Mouse (Mus musculus): Measurements from ENCODE around the gene Shbg. TPM values are rescaled to one million over a fixed set of nuclear protein-coding genes. Genes with fewer than 3 reads are reported as not detected.

Shbg gene
- polyA plus RNA-seq, 1 experiment from 2014 or later: 26.6 TPM

DNA sequence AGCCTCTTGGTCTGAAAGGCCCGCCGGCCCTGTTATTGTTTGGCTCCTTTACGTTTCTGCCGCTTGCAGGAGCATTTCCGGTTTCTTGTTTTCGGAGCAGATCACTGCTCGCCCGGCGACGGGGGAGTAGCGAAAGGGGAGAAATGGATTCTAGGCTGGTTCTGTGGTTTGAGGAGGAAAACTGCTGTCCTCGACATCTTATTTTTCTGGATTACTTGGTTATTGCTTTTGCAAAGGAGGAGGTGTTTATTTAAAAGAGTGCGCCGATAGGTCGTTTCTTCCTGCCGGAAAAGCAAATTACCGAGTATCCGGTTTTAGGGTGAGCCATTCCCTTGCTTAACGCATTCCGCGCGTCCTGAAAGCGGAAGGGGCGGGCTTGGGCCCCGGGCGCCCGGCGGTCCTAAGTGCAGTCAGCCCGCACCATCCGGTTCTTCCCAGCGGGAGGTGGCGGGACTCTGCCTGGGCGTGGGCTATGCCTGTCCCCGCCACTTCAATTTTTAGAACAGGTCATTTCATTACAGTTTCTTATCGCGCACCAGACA is 36.5 kb downstream of the Shbg start:
- Histone ChIP-seq H3K9ac (peak overlapping the region; percentile 79), H3K27me3 (no peaks in the 10 kb centered on the region), H3K36me3 (replicated peaks) (peaks cover 12% of the 10 kb centered on the region; the same call in 1 of the 2 replicates), H3K27ac (replicated peaks) (peak overlapping the region; percentile 97), H3K4me2 (peak overlapping the region; percentile 91), H3K9me3 (replicated peaks) (no peaks in the 10 kb centered on the region), H3K4me1 (replicated peaks) (peaks cover 70% of the 10 kb centered on the region), H3K4me3 (replicated peaks) (peak overlapping the region; percentile 90)
- under 1% methylated on average over 36 of the region's 36 CpGs for WGBS (ENCODE audit: insufficient replicate concordance)
- peak; percentile 82 for ATAC-seq (ENCODE audit: insufficient read depth)

- H3K9me3 ChIP-seq (replicated peaks): no peaks in the 10 kb centered on the region
- peak overlapping the region; percentile 90 for H3K4me3 ChIP-seq (replicated peaks)
- peaks cover 70% of the 10 kb centered on the region for H3K4me1 ChIP-seq (replicated peaks)
- peak overlapping the region; percentile 91 for H3K4me2 ChIP-seq
- H3K9ac ChIP-seq: peak overlapping the region; percentile 79
- WGBS (ENCODE audit: insufficient replicate concordance): under 1% methylated on average over 25 of the region's 25 CpGs
- ATAC-seq (ENCODE audit: insufficient read depth): no peak
- peaks cover 16% of the 10 kb centered on the region for H3K36me3 ChIP-seq (replicated peaks)
- H3K27me3 ChIP-seq: no peaks in the 10 kb centered on the region
- peak overlapping the region; percentile 97 for H3K27ac ChIP-seq (replicated peaks)
Measured at GRCm38 (mm10) chr11:69580572-69581146, 37.0 kb downstream of the Shbg start.

DNA sequence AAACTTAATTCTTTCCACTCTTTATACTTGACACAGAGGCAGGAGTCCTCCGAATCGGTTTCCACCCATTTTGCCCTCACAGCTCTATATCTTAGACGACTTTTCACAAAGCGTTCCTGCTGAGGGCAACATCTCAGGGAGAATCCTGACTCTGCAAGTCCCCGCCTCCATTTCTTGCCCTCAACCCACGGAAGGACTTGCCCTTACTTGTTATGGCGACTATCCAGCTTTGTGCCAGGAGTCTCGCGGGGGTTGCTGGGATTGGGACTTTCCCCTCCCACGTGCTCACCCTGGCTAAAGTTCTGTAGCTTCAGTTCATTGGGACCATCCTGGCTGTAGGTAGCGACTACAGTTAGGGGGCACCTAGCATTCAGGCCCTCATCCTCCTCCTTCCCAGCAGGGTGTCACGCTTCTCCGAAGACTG is 37.6 kb downstream of the Shbg start, which contains the start of the genes Wrap53 and Trp53:
TSS of gene Wrap53 (minus strand) at position 165 of the 424 bp plus-strand sequence.
TSS of gene Trp53 (plus strand) at position 269 of the 424 bp plus-strand sequence.
- peak within 1 kb of the TSS; percentile 90 for H3K4me3 ChIP-seq (replicated peaks)
- H3K27ac ChIP-seq (replicated peaks): peak within 1 kb of the TSS; percentile 97
- ATAC-seq (ENCODE audit: insufficient read depth): peak; percentile 47
- WGBS (ENCODE audit: insufficient replicate concordance): under 1% methylated on average over 13 of the region's 13 CpGs
- H3K27me3 ChIP-seq: no peaks in the 10 kb centered on the region
- H3K36me3 ChIP-seq (replicated peaks): peaks cover 21% of the 10 kb centered on the region
- H3K4me2 ChIP-seq: peak within 1 kb of the TSS; percentile 91
- peak within 1 kb of the TSS; percentile 88 for H3K9ac ChIP-seq
- H3K4me1 ChIP-seq (replicated peaks): peaks cover 70% of the 10 kb centered on the region
- no peaks in the 10 kb centered on the region for H3K9me3 ChIP-seq (replicated peaks)

DNA sequence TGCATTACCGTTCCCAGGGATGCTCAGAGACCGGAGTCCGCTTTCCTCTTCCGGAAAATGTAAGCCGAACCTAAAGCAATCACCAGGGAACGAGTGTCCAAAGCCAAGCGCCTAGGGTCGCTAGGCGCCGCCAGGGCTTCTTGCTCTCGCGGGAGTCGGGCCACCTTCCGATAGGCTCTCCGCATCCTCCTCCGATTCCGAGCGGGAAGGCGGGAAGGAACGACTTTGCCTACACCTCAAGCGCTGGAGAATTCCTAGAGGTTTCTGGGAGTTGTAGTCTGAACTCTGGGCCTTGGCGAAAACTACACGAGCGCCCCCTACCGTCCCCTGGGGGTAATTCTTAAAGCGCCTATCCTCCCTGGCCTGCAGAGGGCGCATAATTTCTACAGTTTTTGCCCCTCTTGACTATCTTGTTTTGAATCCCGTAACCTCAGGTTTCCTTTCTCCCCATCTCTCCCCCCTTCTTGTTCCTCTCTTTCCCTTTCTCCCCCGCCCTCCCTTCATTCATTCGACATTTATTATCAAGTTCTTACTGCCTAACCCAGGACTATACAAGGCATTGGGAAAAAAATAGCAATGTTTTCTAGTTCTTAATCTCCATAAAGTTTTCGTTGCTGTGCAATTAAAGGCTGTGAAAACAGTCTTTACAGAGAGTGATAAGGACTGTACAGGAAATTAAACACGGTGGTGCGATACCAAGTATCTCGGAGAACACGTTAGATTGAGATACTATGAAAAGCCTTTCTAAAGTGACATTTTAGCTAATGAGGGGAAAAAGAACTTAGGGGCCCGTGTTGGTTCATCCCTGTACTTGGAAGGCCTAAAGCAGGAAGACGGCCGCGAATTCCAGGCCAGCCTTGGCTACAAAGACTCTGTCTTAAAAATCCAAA is 38.3 kb downstream of the Shbg start:
- H3K4me2 ChIP-seq: peak overlapping the region; percentile 91
- H3K36me3 ChIP-seq (replicated peaks): peaks cover 29% of the 10 kb centered on the region
- no peaks in the 10 kb centered on the region for H3K27me3 ChIP-seq
- peak overlapping the region; percentile 97 for H3K27ac ChIP-seq (replicated peaks)
- peak overlapping the region; percentile 90 for H3K4me3 ChIP-seq (replicated peaks)
- H3K4me1 ChIP-seq (replicated peaks): peaks cover 70% of the 10 kb centered on the region
- peak; percentile 79 for ATAC-seq (ENCODE audit: insufficient read depth)
- WGBS (ENCODE audit: insufficient replicate concordance): under 1% methylated on average over 39 of the region's 39 CpGs
- H3K9me3 ChIP-seq (replicated peaks): no peaks in the 10 kb centered on the region
- peak overlapping the region; percentile 88 for H3K9ac ChIP-seq

DNA sequence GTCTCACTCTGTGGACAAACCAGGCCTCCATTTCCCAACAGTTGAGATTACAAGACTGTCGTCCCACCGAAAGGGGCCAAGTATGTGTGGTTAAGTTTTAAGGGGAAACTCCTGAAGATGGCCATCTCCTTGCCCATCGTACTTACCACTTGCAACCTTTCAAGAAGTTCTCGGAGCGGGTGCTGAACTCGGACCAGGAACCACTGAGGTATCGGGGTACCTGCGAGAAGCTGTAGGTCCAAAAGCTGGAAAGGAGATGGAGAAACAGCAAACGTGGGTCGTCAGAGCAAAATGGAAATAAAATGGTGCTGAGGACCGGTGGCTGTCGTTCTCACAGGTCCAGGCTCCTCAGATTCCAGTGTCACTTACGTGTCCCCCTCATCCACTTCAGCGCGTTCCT is 39.4 kb downstream of the Shbg start:
- Histone ChIP-seq H3K4me2 (peak overlapping the region; percentile 91), H3K9ac (peak overlapping the region; percentile 88), H3K9me3 (replicated peaks) (no peaks in the 10 kb centered on the region), H3K4me1 (replicated peaks) (peaks cover 60% of the 10 kb centered on the region), H3K27me3 (no peaks in the 10 kb centered on the region), H3K4me3 (replicated peaks) (peak overlapping the region; percentile 90), H3K36me3 (replicated peaks) (peaks cover 35% of the 10 kb centered on the region), H3K27ac (replicated peaks) (peak overlapping the region; percentile 85)
- no peak for ATAC-seq (ENCODE audit: insufficient read depth)
- 6% methylated on average over 15 of the region's 15 CpGs for WGBS (ENCODE audit: insufficient replicate concordance)

DNA sequence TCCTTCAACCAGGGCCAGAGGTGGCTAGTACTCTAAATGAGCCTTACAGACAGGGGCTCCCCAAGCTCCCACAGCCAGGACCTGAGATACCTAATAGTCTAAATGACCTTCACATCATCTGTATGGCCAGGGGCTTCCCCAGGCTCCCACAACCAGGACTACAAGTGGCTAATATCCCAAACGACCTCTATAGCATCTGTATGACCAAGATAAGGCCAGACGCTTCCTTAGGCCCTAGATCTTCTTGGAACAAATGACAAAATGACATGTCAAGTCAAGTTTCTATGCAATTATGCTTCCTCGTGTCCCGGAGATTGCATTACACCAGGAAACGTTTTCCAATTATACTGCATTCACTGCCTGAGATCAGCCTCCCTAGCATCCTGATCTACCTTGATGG is 41.4 kb downstream of the Shbg start:
- H3K9me3 ChIP-seq (replicated peaks): no peaks in the 10 kb centered on the region
- H3K4me3 ChIP-seq (replicated peaks): peak overlapping the region; percentile 90
- H3K36me3 ChIP-seq (replicated peaks): peaks cover 53% of the 10 kb centered on the region
- no peaks in the 10 kb centered on the region for H3K27me3 ChIP-seq
- 19% methylated on average over 5 of the region's 5 CpGs for WGBS (ENCODE audit: insufficient replicate concordance)
- no peak for ATAC-seq (ENCODE audit: insufficient read depth)
- peak overlapping the region; percentile 54 for H3K27ac ChIP-seq (replicated peaks)
- peaks cover 59% of the 10 kb centered on the region for H3K4me1 ChIP-seq (replicated peaks)
- peak overlapping the region; percentile 88 for H3K9ac ChIP-seq
- peak overlapping the region; percentile 91 for H3K4me2 ChIP-seq

DNA sequence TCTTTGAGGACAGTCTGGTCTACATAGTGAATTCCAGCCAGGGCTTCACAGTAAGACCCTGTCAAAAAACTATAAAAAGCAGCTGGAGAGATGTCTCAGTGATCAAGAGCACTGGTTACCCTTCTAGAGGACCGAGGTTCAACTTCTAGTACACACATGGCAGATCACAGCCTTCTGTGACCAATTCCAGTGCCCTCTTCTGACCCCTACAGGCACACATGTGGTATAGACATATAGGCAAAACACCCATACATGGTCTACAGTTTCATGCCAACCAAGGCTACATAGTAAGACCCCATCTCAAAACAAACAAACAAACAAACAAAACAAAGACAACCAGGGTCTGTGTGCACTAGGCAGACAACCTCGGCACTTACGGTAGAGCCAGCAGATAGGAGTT is 42.5 kb downstream of the Shbg start:
- 59% methylated on average over 3 of the region's 3 CpGs for WGBS (ENCODE audit: insufficient replicate concordance)
- Histone ChIP-seq H3K27me3 (no peaks in the 10 kb centered on the region), H3K27ac (replicated peaks) (peak overlapping the region; percentile 54; the same call in 1 of the 2 replicates), H3K4me3 (replicated peaks) (no peak overlapping the region), H3K4me2 (peak overlapping the region; percentile 91; the same call in 1 of the 2 replicates), H3K36me3 (replicated peaks) (peaks cover 63% of the 10 kb centered on the region), H3K9me3 (replicated peaks) (no peaks in the 10 kb centered on the region), H3K4me1 (replicated peaks) (peaks cover 68% of the 10 kb centered on the region), H3K9ac (no peak overlapping the region)
- no peak for ATAC-seq (ENCODE audit: insufficient read depth)

DNA sequence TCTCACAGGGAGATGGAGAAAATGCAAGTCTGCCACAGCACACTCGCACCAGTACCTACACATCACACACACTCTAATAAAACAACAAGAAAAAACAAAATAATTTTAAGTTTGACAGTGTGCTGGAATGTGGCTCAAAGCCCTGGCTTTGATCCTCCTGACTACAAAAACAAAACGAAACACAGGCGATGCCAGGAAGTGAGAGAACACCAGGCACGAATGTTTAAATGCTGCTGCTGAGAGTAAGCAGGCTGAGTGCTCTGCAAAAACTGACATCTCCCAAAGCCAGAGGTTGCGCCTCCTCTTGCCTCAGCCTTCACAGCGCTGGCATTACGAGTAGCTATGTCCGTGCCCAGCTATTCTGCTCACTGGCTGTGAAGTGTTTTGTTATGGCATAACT is 52.6 kb downstream of the Shbg start:
- peaks cover 13% of the 10 kb centered on the region; the same call in 1 of the 2 replicates for H3K4me1 ChIP-seq (replicated peaks)
- H3K36me3 ChIP-seq (replicated peaks): peaks cover 92% of the 10 kb centered on the region
- H3K4me2 ChIP-seq: no peak overlapping the region
- H3K4me3 ChIP-seq (replicated peaks): no peak overlapping the region
- H3K9me3 ChIP-seq (replicated peaks): no peaks in the 10 kb centered on the region
- peaks cover 23% of the 10 kb centered on the region for H3K27me3 ChIP-seq
- H3K27ac ChIP-seq (replicated peaks): no peak overlapping the region
- no peak overlapping the region for H3K9ac ChIP-seq
- WGBS (ENCODE audit: insufficient replicate concordance): 81% methylated on average over 8 of the region's 8 CpGs
- ATAC-seq (ENCODE audit: insufficient read depth): no peak

MicroRNA genes within 50 kb of the gene (microRNA counts, 519-probe panel; counts per million panel counts)
- microRNA mmu-miR-1934: not detected
- 2,951 counts per million, percentile 59 among the panel's probes with 10 or more counts for microRNA mmu-miR-467f

Small RNA genes lying within 50 kb of the gene (microRNA-seq; reads per million reads assigned to microRNA genes)
- gene Mir1934 (8.6 reads per million, percentile 24 among the genes with 10 or more reads in this experiment), gene Mir467f (not detected)

Other genes with a start within 250 kb of the Shbg start
- gene Chd3, start 248.5 kb downstream of the Shbg start, polyA plus RNA-seq (2015; fragmentation: Nextera tagmentation; extraction: Ambion mirVana): 3.4 and 5.8 TPM in 2 replicates
- 77.2 and 88.0 TPM in 2 replicates for gene Naa38, start 222.4 kb downstream of the Shbg start, polyA plus RNA-seq (2015; fragmentation: Nextera tagmentation; extraction: Ambion mirVana)
- gene Cyb5d1, start 222.3 kb downstream of the Shbg start, polyA plus RNA-seq (2015; fragmentation: Nextera tagmentation; extraction: Ambion mirVana): 9.6 and 11.0 TPM in 2 replicates
- gene Tmem88, start 219.7 kb downstream of the Shbg start, polyA plus RNA-seq (2015; fragmentation: Nextera tagmentation; extraction: Ambion mirVana): 6.6 and 7.1 TPM in 2 replicates
- 4.0 TPM in 2 replicates for gene Kdm6b, start 204.2 kb downstream of the Shbg start, polyA plus RNA-seq (2015; fragmentation: Nextera tagmentation; extraction: Ambion mirVana)
- gene Dnah2, start 68.8 kb downstream of the Shbg start, polyA plus RNA-seq (2015; fragmentation: Nextera tagmentation; extraction: Ambion mirVana): 0.07 and 0.20 TPM in 2 replicates
- gene Efnb3, start 57.7 kb downstream of the Shbg start, polyA plus RNA-seq (2015; fragmentation: Nextera tagmentation; extraction: Ambion mirVana): 0.50 and 0.58 TPM in 2 replicates
- gene Wrap53, start 37.6 kb downstream of the Shbg start, polyA plus RNA-seq (2015; fragmentation: Nextera tagmentation; extraction: Ambion mirVana): 15.9 and 16.9 TPM in 2 replicates
- gene Trp53, start 37.5 kb downstream of the Shbg start, polyA plus RNA-seq (2015; fragmentation: Nextera tagmentation; extraction: Ambion mirVana): 62.4 and 63.8 TPM in 2 replicates
- 14.1 and 14.7 TPM in 2 replicates for gene Atp1b2, start 12.0 kb downstream of the Shbg start, polyA plus RNA-seq (2015; fragmentation: Nextera tagmentation; extraction: Ambion mirVana)
- gene Sat2, start 4.1 kb upstream of the Shbg start, polyA plus RNA-seq (2015; fragmentation: Nextera tagmentation; extraction: Ambion mirVana): 10.2 and 11.1 TPM in 2 replicates
- 7.3 and 9.7 TPM in 2 replicates for gene Fxr2, start 15.1 kb upstream of the Shbg start, polyA plus RNA-seq (2015; fragmentation: Nextera tagmentation; extraction: Ambion mirVana)
- gene Sox15, start 37.4 kb upstream of the Shbg start, polyA plus RNA-seq (2015; fragmentation: Nextera tagmentation; extraction: Ambion mirVana): not detected in 2 replicates
- 34.1 and 35.2 TPM in 2 replicates for gene Mpdu1, start 44.7 kb upstream of the Shbg start, polyA plus RNA-seq (2015; fragmentation: Nextera tagmentation; extraction: Ambion mirVana)
- gene Cd68, start 48.2 kb upstream of the Shbg start, polyA plus RNA-seq (2015; fragmentation: Nextera tagmentation; extraction: Ambion mirVana): 28.2 and 31.4 TPM in 2 replicates
- 228 and 232 TPM in 2 replicates for gene Eif4a1, start 54.5 kb upstream of the Shbg start, polyA plus RNA-seq (2015; fragmentation: Nextera tagmentation; extraction: Ambion mirVana)
- gene Senp3, start 64.2 kb upstream of the Shbg start, polyA plus RNA-seq (2015; fragmentation: Nextera tagmentation; extraction: Ambion mirVana): 23.9 and 27.2 TPM in 2 replicates
- 0.15 and 0.64 TPM in 2 replicates for gene Tnfsf13, start 67.9 kb upstream of the Shbg start, polyA plus RNA-seq (2015; fragmentation: Nextera tagmentation; extraction: Ambion mirVana)
- 2.1 and 2.6 TPM in 2 replicates for gene Tnfsf12, start 77.9 kb upstream of the Shbg start, polyA plus RNA-seq (2015; fragmentation: Nextera tagmentation; extraction: Ambion mirVana)
- 0.85 and 0.89 TPM in 2 replicates for gene Tnfsfm13, start 78.2 kb upstream of the Shbg start, polyA plus RNA-seq (2015; fragmentation: Nextera tagmentation; extraction: Ambion mirVana)
- gene Polr2a, start 140.7 kb upstream of the Shbg start, polyA plus RNA-seq (2015; fragmentation: Nextera tagmentation; extraction: Ambion mirVana): 10.2 and 10.4 TPM in 2 replicates
- not detected in 2 replicates for gene Slc35g3, start 144.1 kb upstream of the Shbg start, polyA plus RNA-seq (2015; fragmentation: Nextera tagmentation; extraction: Ambion mirVana)
- gene Zbtb4, start 148.0 kb upstream of the Shbg start, polyA plus RNA-seq (2015; fragmentation: Nextera tagmentation; extraction: Ambion mirVana): 0.43 and 0.92 TPM in 2 replicates
- gene Chrnb1, start 178.0 kb upstream of the Shbg start, polyA plus RNA-seq (2015; fragmentation: Nextera tagmentation; extraction: Ambion mirVana): 0.84 and 1.3 TPM in 2 replicates
- 0.16 and 0.18 TPM in 2 replicates for gene Fgf11, start 184.0 kb upstream of the Shbg start, polyA plus RNA-seq (2015; fragmentation: Nextera tagmentation; extraction: Ambion mirVana)
- 0.69 and 0.94 TPM in 2 replicates for gene Tmem102, start 187.7 kb upstream of the Shbg start, polyA plus RNA-seq (2015; fragmentation: Nextera tagmentation; extraction: Ambion mirVana)
- gene Gm39566, start 197.4 kb upstream of the Shbg start, polyA plus RNA-seq (2015; fragmentation: Nextera tagmentation; extraction: Ambion mirVana): not detected in 2 replicates
- not detected in 2 replicates for gene Spem2, start 200.6 kb upstream of the Shbg start, polyA plus RNA-seq (2015; fragmentation: Nextera tagmentation; extraction: Ambion mirVana)
- gene Spem1, start 204.3 kb upstream of the Shbg start, polyA plus RNA-seq (2015; fragmentation: Nextera tagmentation; extraction: Ambion mirVana): not detected in 2 replicates
- gene Nlgn2, start 219.9 kb upstream of the Shbg start, polyA plus RNA-seq (2015; fragmentation: Nextera tagmentation; extraction: Ambion mirVana): 0.54 and 0.64 TPM in 2 replicates
- gene Tmem256, start 220.6 kb upstream of the Shbg start, polyA plus RNA-seq (2015; fragmentation: Nextera tagmentation; extraction: Ambion mirVana): 336 and 387 TPM in 2 replicates
- gene Plscr3, start 228.5 kb upstream of the Shbg start, polyA plus RNA-seq (2015; fragmentation: Nextera tagmentation; extraction: Ambion mirVana): 26.1 and 28.0 TPM in 2 replicates
- gene Tnk1, start 240.8 kb upstream of the Shbg start, polyA plus RNA-seq (2015; fragmentation: Nextera tagmentation; extraction: Ambion mirVana): 0.60 and 0.62 TPM in 2 replicates